Mouse (Mus musculus) heart, adult 8-10 months (tissue): ENCODE measurements around the gene Gm853. TPM values are rescaled to one million over a fixed set of nuclear protein-coding genes. Genes with fewer than 3 reads are reported as not detected.
A peak's percentile ranks its signal among the peaks of the same experiment; 100 is the strongest.

Source experiments
- DNase-seq: peaks from one replicate; pipeline ENCODE4 v3.0.0; 2022; ENCODE audit warnings: low spot score
- total RNA-seq, 4 experiments: library from RNA; stranded (reverse); gene quantifications; 2 replicates each; pipeline ENCODE4 v1.2.4; 2022

Gene Gm853
- total RNA-seq, 4 experiments from 2014 or later, result not detected

- no peak for DNase-seq
Observed at GRCm38 (mm10) chr4:130213857-130214256, 8.3 kb downstream of the Gm853 start.

GRCm38 (mm10) chr4:130213197-130213596, 9.0 kb downstream of the Gm853 start:
- no peak for DNase-seq

GRCm38 (mm10) chr4:130212421-130212820, 9.8 kb downstream of the Gm853 start:
- no peak for DNase-seq

GRCm38 (mm10) chr4:130211870-130212269, 10.3 kb downstream of the Gm853 start:
- DNase-seq, result no peak

GRCm38 (mm10) chr4:130198694-130199670, 23.2 kb downstream of the Gm853 start:
- peak; percentile 72 for DNase-seq

- no peak for DNase-seq
Observed at GRCm38 (mm10) chr4:130196542-130196941, 25.7 kb downstream of the Gm853 start.

- DNase-seq, result no peak
Observed at GRCm38 (mm10) chr4:130195924-130196323, 26.3 kb downstream of the Gm853 start.

- DNase-seq, result no peak
Observed at GRCm38 (mm10) chr4:130192266-130192665, 29.9 kb downstream of the Gm853 start.

- no peak for DNase-seq
Observed at GRCm38 (mm10) chr4:130189606-130190005, 32.6 kb downstream of the Gm853 start.

GRCm38 (mm10) chr4:130188806-130189297, 33.3 kb downstream of the Gm853 start:
- peak; percentile 86 for DNase-seq

GRCm38 (mm10) chr4:130186891-130187290, 35.3 kb downstream of the Gm853 start:
- DNase-seq, result no peak

GRCm38 (mm10) chr4:130186450-130186849, 35.8 kb downstream of the Gm853 start:
- no peak for DNase-seq

- DNase-seq, result no peak
Observed at GRCm38 (mm10) chr4:130183879-130184278, 38.3 kb downstream of the Gm853 start.

- DNase-seq, result no peak
Observed at GRCm38 (mm10) chr4:130183023-130183422, 39.2 kb downstream of the Gm853 start.

GRCm38 (mm10) chr4:130181886-130182285, 40.3 kb downstream of the Gm853 start:
- DNase-seq, result peak; percentile 54

- DNase-seq, result no peak
Observed at GRCm38 (mm10) chr4:130180909-130181602, 41.1 kb downstream of the Gm853 start.

- DNase-seq, result no peak
Observed at GRCm38 (mm10) chr4:130179876-130180275, 42.3 kb downstream of the Gm853 start.

- DNase-seq, result no peak
Observed at GRCm38 (mm10) chr4:130177536-130177935, 44.7 kb downstream of the Gm853 start.

- DNase-seq, result peak; percentile 69
Observed at GRCm38 (mm10) chr4:130177087-130177486, 45.1 kb downstream of the Gm853 start.

- DNase-seq, result no peak
Observed at GRCm38 (mm10) chr4:130176156-130176720, 46.0 kb downstream of the Gm853 start.

- peak; percentile 65 for DNase-seq
Observed at GRCm38 (mm10) chr4:130175072-130175711, 47.0 kb downstream of the Gm853 start, which contains the start of gene Tinagl1. Gene Tinagl1 (minus strand): TSS chr4:130175122.
